Mouse (Mus musculus): ENCODE measurements at regions not wholly inside any gene's neighbourhood (a gene's known extent, or its start where the extent isn't known, plus 50 kb on each side); places are given as distances from the start of the nearest gene placed in this dataset.

DNA sequence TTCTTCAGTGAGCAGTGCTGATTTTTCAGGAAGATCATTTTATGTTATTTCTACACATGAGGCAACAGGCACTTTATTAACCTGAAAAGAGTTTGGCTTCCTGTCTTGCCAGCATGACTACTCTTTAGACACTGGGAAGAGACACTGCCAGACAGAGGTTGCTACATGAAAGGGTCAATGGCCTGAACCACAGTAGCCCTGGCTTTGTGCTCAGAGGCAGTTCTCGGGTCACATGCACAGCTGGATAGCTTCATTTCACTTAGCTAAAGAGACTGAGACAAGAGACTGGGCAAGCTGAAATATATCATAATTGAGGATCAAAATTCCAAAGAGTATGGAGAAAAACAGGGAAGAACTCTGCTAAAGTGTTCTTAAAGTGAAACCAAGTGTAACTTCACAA, 74.9 kb upstream of the Hes1 start:
- DNase-seq (ENCODE audit: extremely low read depth, low read depth, low spot score), result no peak

- DNase-seq (ENCODE audit: extremely low read depth, low read depth, low spot score), result no peak
These were observed 73.8 kb upstream of the Hes1 start for GRCm38 (mm10) chr16:29990393-29990792.

DNA sequence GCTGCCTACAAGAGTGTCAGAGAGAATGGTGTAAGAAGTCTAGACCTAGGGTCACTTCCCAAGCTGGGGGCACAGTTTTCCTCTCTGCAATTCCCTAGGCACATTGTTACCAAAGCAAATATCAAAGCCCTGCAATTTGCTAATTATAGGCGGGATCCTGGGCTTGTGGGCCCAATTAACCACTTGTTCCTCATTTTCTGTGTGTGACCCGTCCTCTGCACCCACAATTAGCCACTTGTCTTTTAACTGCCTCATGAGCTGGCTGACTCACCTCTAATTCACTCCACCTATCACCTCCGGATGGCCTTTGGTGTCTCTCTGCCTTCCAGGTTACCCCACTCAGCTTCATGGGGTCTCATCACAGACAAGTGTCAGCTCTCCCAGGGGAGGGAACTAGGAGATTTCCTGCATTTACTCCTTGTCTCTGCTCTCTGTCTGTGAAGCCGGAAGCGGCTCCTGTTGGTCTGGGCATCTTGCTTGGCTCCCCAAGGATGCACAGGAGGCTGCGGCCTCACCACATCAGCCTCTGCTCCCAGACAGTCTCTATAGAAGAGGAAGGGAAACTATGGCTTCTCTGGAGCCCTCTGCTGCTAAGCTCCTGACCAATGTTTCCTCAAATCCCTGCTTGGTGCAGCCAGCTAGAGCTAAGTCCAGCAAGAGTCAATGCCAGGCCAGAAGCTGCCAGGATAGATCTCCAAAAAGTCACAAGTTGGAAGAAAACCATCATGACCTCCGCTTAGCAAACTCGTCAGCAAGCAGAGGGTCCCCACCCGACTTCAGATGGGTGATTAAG, 73.2 kb upstream of the Hes1 start:
- DNase-seq (ENCODE audit: extremely low read depth, low read depth, low spot score), result no peak

- DNase-seq (ENCODE audit: extremely low read depth, low read depth, low spot score), result no peak
These were observed 72.3 kb upstream of the Hes1 start for GRCm38 (mm10) chr16:29991876-29992380.

DNA sequence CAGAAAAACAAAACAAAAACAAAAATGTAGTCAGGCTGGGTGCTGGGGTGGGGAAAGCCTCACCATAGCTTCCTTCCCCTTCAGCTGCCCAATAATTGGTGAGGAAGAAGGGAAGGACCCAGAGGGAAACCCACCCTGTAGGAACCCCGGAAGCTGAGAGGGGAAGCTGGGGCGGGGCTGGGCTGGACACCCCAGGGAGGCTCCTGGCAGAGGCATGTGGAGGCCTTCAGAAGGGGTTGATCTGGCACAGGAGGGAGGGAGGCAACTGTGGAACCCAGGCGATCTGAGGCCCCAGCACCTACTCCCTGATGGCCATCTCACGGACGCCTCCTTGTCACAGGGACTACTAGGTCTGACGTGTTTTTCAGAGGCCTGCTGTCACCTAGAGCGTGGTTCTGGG, 71.1 kb upstream of the Hes1 start:
- no peak for DNase-seq (ENCODE audit: extremely low read depth, low read depth, low spot score)

- DNase-seq (ENCODE audit: extremely low read depth, low read depth, low spot score), result no peak
These were observed 70.6 kb upstream of the Hes1 start for GRCm38 (mm10) chr16:29993535-29993934.

GRCm38 (mm10) chr16:29996139-29997069, 67.8 kb upstream of the Hes1 start:
- no peak for DNase-seq (ENCODE audit: extremely low read depth, low read depth, low spot score)

- no peak for DNase-seq (ENCODE audit: extremely low read depth, low read depth, low spot score)
These were observed 64.0 kb upstream of the Hes1 start for GRCm38 (mm10) chr16:30000166-30000565.

GRCm38 (mm10) chr16:30005124-30005523, 59.1 kb upstream of the Hes1 start:
- no peak for DNase-seq (ENCODE audit: extremely low read depth, low read depth, low spot score)

GRCm38 (mm10) chr16:30006826-30007225, 57.4 kb upstream of the Hes1 start:
- no peak for DNase-seq (ENCODE audit: extremely low read depth, low read depth, low spot score)

- peak; percentile 72 for DNase-seq (ENCODE audit: extremely low read depth, low read depth, low spot score)
These were observed 55.5 kb upstream of the Hes1 start for GRCm38 (mm10) chr16:30008451-30009357.

- no peak for DNase-seq (ENCODE audit: extremely low read depth, low read depth, low spot score)
These were observed 54.5 kb upstream of the Hes1 start for GRCm38 (mm10) chr16:30009521-30010186.

- no peak for DNase-seq (ENCODE audit: extremely low read depth, low read depth, low spot score)
These were observed 51.1 kb upstream of the Hes1 start for GRCm38 (mm10) chr16:30013123-30013522.

- DNase-seq (ENCODE audit: extremely low read depth, low read depth, low spot score), result no peak
These were observed 50.2 kb upstream of the Hes1 start for GRCm38 (mm10) chr16:30013943-30014342.
